Mouse (Mus musculus): ENCODE data around the gene Txlng.
"Not testable (repeated sequence)": the region's sequence is repeated elsewhere in the genome, so short reads cannot be mapped to it uniquely, and the experiment has no call there.

The Txlng gene

GRCm38 (mm10) chrX:162829203-162829708 lies at the start of gene Txlng:
Txlng (minus strand) TSS chrX:162829454.
- peak; percentile 90 for DNase-seq (ENCODE audit: low spot score)

GRCm38 (mm10) chrX:162878236-162878635 lies 49.0 kb upstream of the Txlng start:
- no peak for DNase-seq (ENCODE audit: low spot score)

GRCm38 (mm10) chrX:162873761-162874160 lies 44.5 kb upstream of the Txlng start:
- no peak for DNase-seq (ENCODE audit: low spot score)

DNA sequence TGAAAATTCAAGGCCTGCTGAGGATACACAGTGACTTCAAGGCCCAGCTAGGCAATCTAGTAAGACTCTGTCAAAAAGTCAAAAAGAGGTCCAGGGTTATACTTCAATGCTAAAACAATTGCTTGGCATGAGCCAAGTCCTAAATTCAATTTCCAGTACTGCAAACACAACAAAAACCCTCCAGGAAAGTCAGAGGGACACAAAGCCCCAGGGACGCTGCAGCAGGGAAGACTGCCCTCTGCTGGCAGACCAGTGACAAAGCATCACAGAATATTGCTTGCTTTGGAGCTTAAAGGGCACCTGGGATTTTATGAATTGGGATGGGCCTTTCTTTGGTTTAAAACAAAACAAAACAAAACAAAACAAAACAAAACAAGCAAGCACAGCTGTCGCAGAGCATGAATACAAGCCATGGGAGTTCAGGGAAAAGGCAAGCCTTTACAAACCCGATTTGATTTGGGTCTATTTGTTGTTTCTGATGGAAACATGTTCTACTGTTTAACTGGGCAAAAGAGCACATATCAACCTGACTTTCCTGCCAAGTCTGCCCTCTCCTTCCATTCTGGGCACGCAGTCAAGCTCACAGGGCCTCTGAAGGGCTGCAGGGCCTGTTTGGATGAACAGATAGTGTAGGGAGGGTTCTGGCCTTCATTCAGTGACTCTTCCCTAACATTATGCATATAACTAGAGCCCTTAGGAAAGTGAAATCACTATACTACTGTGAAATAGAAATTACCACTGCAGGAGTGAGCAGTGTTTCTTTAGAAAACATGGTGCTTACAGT lies 42.7 kb upstream of the Txlng start:
- no peak for DNase-seq (ENCODE audit: low spot score)

GRCm38 (mm10) chrX:162868294-162868965 lies 39.2 kb upstream of the Txlng start:
- DNase-seq (ENCODE audit: low spot score) = no peak

DNA sequence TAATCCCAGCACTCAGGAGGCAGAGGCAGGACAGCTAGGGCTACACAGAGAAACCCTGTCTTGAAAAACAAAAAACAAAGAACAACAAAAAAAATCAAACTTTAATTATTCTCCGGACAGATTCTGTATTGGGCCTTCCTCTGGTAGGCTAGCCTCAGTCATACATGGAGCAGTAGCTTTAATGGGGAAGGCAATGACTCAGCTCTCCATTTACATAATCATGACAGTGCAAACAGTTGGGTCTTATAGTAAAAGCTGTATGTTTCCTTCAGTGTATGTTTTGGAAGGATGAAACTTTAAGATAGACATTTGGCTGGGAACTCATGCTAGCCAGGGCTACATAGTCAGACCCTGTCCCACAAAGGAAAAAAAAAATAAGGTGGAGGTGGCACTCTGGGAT lies 19.4 kb upstream of the Txlng start:
- no peak for DNase-seq (ENCODE audit: low spot score)

DNA sequence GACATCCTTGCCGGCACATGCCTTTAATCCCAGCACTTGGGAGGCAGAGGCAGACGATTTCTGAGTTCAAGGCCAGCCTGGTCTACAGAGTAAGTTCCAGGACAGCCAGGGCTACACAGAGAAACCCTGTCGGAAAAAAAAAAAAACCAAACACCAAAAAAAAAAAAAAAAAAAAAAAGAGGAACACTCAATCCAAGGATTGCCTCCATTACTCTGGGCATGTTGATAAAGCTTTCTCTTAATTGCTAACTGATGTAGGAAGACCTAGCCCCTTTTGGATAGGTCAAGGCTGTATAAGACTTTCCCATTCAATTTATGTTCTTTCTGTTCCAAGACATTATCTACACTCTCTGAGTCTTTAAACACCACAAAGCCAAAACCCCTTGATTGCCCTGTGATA lies 16.3 kb upstream of the Txlng start:
- no peak for DNase-seq (ENCODE audit: low spot score)

DNA sequence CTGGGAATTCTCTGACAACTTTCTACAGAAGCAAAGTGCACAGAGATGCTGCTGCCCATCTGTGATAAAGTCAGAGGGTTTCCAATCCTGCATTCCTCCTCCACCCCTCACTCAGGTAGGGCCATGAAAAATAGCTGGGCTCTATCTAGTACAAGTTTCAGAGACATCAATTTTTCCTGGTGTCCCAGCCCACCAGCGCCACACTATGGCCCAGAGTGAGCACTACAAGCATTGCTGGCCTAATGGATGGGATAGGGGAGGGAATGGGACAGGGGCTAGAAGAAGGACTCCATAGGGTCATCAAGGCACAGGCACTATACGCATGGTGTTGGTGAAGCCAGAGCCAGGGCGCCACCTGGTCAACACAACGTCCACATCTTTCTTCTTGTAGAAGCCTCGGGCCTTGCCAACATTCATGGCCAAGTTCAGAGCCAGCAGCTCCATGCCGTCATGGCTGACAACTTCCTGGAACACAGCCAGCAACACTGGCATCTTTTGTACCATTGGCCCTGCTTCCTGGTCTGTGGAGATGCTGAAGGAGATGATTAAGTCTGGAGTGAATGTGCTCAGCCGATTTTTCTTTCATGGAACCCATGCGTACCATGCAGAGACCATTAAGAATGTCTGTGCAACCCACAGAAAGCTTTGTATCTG lies 15.3 kb upstream of the Txlng start:
- no peak for DNase-seq (ENCODE audit: low spot score)

GRCm38 (mm10) chrX:162832101-162832500 lies 2.8 kb upstream of the Txlng start:
- DNase-seq (ENCODE audit: low spot score) = no peak

GRCm38 (mm10) chrX:162831542-162831941 lies 2.3 kb upstream of the Txlng start:
- DNase-seq (ENCODE audit: low spot score) = no peak

DNA sequence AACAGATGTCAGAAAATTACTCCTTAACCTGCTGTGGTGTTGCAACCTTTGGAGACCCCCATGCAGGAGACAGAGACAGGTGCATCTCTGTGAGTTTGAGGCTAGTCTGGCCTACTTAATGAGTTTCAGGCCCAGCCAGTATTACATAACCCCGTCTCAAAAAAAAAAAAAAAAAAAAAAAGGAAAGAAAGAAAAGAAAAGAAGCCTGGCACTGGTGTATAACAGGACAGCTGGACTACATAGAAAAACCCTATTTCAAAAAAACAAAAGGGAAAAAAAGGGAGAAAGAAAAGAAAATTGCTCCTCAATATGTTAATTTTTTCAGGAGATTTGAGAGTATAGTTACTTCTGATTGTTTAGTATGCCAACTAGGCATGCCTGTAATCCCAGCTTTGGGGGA lies 1.8 kb upstream of the Txlng start:
- DNase-seq (ENCODE audit: low spot score) = no peak

DNA sequence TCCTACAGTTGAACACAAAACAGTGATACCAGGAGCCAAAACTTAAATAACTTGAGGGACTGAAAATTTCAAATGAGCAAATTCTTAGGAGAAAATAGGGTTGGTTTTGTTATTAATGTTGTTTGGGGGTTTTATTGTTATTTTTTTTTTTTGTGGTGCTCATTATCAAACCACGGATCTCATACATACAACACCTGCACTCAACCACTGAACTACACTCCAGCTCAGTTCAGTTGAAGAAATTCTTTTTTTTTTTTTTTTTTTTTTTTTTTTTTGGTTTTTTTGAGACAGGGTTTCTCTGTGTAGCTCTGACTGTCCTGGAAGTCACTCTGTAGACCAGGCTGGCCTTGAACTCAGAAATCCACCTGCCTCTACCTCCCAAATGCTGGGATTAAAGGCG lies 1.1 kb upstream of the Txlng start:
- not testable (repeated sequence) for DNase-seq (ENCODE audit: low spot score)

GRCm38 (mm10) chrX:162829741-162830140 lies 487 bp upstream of the Txlng start:
- DNase-seq (ENCODE audit: low spot score) = no peak

GRCm38 (mm10) chrX:162828783-162829182 lies 471 bp downstream of the Txlng start:
- DNase-seq (ENCODE audit: low spot score) = no peak

DNA sequence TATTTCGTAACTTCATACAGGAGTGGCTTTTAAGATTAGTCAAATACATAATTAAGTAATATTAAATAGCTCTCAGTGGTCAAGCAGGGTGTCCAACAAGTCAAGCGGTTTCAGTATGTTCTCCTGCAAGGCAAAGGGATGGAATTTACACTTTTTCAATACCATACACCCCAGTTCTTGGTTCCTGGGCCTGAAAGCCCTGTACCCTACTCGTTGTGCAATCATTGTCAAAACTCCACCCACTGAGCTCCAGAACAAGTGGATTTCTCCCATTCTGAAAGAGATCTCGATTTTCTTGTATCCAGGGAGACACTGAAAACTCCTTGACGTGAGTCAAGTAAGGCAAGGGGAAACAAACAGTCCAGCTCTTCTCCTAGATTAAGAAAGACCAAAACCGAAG lies 1.2 kb downstream of the Txlng start:
- DNase-seq (ENCODE audit: low spot score) = no peak

- no peak for DNase-seq (ENCODE audit: low spot score)
These were observed 28.9 kb downstream of the Txlng start for GRCm38 (mm10) chrX:162800371-162800770.

GRCm38 (mm10) chrX:162791392-162791791 lies 37.9 kb downstream of the Txlng start:
- DNase-seq (ENCODE audit: low spot score) = not testable (repeated sequence)

- DNase-seq (ENCODE audit: low spot score) = no peak
These were observed 40.9 kb downstream of the Txlng start for GRCm38 (mm10) chrX:162788372-162788771.

GRCm38 (mm10) chrX:162770726-162771125 lies 58.5 kb downstream of the Txlng start:
- DNase-seq (ENCODE audit: low spot score) = no peak

DNA sequence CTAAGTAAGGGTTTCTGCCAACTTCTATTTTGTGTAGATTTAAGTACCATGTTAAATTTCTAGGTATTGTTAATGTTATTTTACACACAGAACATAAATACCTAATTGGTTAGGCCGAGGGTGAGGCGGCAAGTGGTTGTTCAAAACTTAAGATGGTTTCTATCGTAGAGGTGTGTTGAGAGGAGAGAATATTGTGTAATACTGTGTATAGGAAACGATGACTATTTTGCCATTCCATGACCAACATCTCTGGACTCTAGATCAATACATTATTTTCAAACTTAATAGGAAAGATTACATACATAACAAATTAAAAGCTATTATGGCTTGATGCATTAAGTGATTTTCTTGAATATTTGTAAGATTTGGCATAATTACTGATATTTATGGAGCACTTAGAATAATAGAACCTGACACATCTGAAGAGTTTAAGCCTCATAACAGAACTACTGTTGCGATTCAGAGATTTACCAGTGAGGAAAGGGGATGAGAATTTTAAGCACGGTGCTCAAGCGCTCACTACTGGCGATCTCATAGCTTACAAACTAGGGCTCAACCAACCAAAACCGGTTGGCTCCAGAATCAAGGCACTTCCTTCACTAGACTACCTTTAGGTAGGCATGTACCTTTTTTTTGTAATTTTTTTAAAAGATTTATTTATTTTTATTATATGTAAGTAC lies 67.4 kb downstream of the Txlng start:
- no peak for DNase-seq (ENCODE audit: low spot score)

DNA sequence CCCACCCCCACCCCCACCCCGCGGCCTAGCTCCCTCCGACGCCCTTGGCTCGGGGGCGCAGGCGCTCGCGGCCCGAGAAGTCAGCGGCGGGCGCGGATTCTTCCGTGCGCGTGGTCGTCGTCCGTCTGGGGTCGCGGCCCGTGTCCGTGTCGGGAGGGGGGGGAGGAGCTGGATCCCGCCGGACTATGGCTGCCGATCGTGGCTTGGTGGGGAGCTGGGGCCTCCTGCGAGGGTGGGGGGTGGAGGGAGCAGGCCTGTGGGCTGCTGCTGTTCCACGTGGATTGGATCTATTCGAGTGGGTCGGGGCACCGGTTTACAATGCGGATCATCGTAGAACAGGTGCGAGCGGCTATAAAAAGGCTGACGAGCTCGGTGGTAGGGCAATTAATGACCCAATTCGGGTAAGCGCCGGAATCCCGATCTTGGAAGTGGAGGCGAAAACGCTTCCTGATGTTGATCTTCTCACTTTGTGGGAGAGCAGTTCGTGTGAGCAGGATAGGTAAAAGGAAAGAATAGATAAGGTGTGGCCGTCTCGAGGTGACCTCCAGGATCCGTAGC lies 68.2 kb downstream of the Txlng start:
- DNase-seq (ENCODE audit: low spot score) = no peak
